Mouse (Mus musculus) embryonic facial prominence, embryonic 15.5 days (tissue): ENCODE results near the gene Arnt2. TPM values are rescaled to one million over a fixed set of nuclear protein-coding genes. Genes with fewer than 3 reads are reported as not detected.

Experiments
- ATAC-seq: fragments of 200-750 bp; cut with Nextera tagmentation; 2 replicates; pipeline ENCODE4 v1.8.0; 2017; ENCODE audit warnings: low read depth, moderate TSS enrichment; ENCODE audit not compliant: insufficient number of reproducible peaks, low FRiP score, low TSS enrichment
- H3K27ac ChIP-seq: fragments of 300-500 bp; sonication (generic); replicated peaks from 2 replicates; pipeline ENCODE4 v1.5.1; 2015; ENCODE audit warnings: mild to moderate bottlenecking, inconsistent platforms
- H3K27me3 ChIP-seq: fragments of 300-500 bp; sonication (generic); 2 replicates; pipeline ENCODE4 v1.6.1; 2015; ENCODE audit warnings: inconsistent platforms
- H3K36me3 ChIP-seq: fragments of 300-500 bp; sonication (generic); 2 replicates; pipeline ENCODE4 v1.6.1; 2015; ENCODE audit warnings: mild to moderate bottlenecking, inconsistent platforms
- H3K4me1 ChIP-seq: fragments of 300-500 bp; sonication (generic); 2 replicates; pipeline ENCODE4 v1.6.1; 2015; ENCODE audit warnings: inconsistent platforms
- H3K4me2 ChIP-seq: fragments of 300-500 bp; sonication (generic); replicated peaks from 2 replicates; pipeline ENCODE4 v1.6.1; 2015; ENCODE audit warnings: mild to moderate bottlenecking, inconsistent platforms
- H3K4me3 ChIP-seq: fragments of 300-500 bp; sonication (generic); replicated peaks from 2 replicates; pipeline ENCODE4 v1.5.1; 2015; ENCODE audit warnings: mild to moderate bottlenecking, inconsistent platforms
- H3K9ac ChIP-seq: fragments of 300-500 bp; sonication (generic); 2 replicates; pipeline ENCODE4 v1.6.1; 2015; ENCODE audit warnings: inconsistent platforms
- H3K9me3 ChIP-seq: fragments of 300-500 bp; sonication (generic); replicated peaks from 2 replicates; pipeline ENCODE4 v1.6.1; 2016; ENCODE audit warnings: inconsistent platforms
- WGBS: fragments of 180-500 bp; shearing (Covaris S2); methylation state at CpG from one replicate; pipeline ENCODE4 v1.1.7; 2015; 5-methylcytosine and 5-hydroxymethylcytosine counted together
- polyA plus RNA-seq: library from polyadenylated mRNA; unstranded; fragments of >200 nt; fragmentation: Nextera tagmentation; extraction: Ambion mirVana; gene quantifications from 2 replicates; pipeline ENCODE4 v1.2.1, GENCODE M21; 2015

The Arnt2 gene
- polyA plus RNA-seq, 1 experiment from 2014 or later = 6.5 TPM

- Histone ChIP-seq H3K27ac (no peak overlapping the region), H3K4me1 (no peaks in the 10 kb centered on the region), H3K9me3 (no peaks in the 10 kb centered on the region), H3K36me3 (no peaks in the 10 kb centered on the region), H3K9ac (no peak overlapping the region), H3K27me3 (no peaks in the 10 kb centered on the region), H3K4me3 (no peak overlapping the region), H3K4me2 (no peak overlapping the region)
- ATAC-seq = no peak
- WGBS = 57% methylated on average over 7 of the region's 7 CpGs
Measured at GRCm38 (mm10) chr7:84424670-84425385, 14.9 kb upstream of the Arnt2 start.

DNA sequence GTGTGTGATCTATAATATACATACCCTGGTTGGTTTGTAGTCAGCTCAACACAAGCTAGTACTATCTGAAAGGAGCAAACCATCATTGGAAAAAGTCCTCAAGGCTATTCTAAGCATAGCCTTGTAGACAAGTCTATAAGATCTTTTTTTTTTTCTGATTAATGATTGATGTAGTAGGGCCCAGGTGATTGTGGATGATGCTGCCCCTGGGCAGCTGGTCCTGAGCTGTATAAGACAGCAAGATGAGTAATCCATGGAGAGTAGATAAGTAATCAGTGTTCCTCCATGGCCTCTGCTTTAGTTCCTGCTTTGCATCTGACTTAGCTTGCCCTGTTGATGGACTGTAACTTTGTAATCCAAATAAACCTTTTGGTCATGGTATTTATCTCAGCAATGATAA is 11.8 kb upstream of the Arnt2 start:
- H3K4me2 ChIP-seq = no peak overlapping the region

GRCm38 (mm10) chr7:84421291-84421665 is 11.3 kb upstream of the Arnt2 start:
- Histone ChIP-seq H3K4me2 (no peak overlapping the region), H3K4me3 (no peak overlapping the region), H3K27ac (no peak overlapping the region), H3K4me1 (no peaks in the 10 kb centered on the region), H3K9me3 (no peaks in the 10 kb centered on the region), H3K9ac (no peak overlapping the region), H3K36me3 (no peaks in the 10 kb centered on the region), H3K27me3 (no peaks in the 10 kb centered on the region)
- ATAC-seq = no peak

More for the DNA sequence above, 11.8 kb upstream of the Arnt2 start:
- Histone ChIP-seq H3K9me3 (no peaks in the 10 kb centered on the region), H3K27ac (no peak overlapping the region), H3K27me3 (no peaks in the 10 kb centered on the region), H3K9ac (no peak overlapping the region), H3K36me3 (no peaks in the 10 kb centered on the region), H3K4me3 (no peak overlapping the region), H3K4me1 (no peaks in the 10 kb centered on the region)
- no peak for ATAC-seq

GRCm38 (mm10) chr7:84420581-84421290 is 10.8 kb upstream of the Arnt2 start:
- Histone ChIP-seq H3K36me3 (no peaks in the 10 kb centered on the region), H3K4me1 (no peaks in the 10 kb centered on the region), H3K4me3 (no peak overlapping the region), H3K4me2 (no peak overlapping the region), H3K27ac (no peak overlapping the region), H3K27me3 (no peaks in the 10 kb centered on the region), H3K9me3 (no peaks in the 10 kb centered on the region), H3K9ac (no peak overlapping the region)
- no peak for ATAC-seq
- 60% methylated on average over 3 of the region's 3 CpGs for WGBS

DNA sequence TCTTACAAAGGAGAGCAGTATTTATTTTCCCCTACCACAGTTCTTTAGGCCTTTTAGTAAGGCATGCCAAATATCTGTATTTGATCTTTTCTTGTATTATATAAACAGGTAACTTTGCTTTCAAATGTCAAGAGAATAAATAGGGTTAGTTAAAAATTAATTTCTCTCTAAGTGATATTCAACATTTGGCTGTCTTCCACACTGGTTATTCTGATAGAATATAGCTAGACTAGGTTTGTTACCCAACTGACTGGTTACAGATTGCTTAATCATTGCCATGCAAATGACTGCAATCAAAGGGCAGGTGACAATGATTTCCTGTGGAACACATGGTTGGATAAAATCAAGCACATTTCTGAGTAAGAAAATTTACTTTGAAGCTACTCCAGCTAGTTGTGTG is 7.5 kb upstream of the Arnt2 start:
- H3K36me3 ChIP-seq = no peaks in the 10 kb centered on the region
- ATAC-seq = no peak
- no peak overlapping the region for H3K4me3 ChIP-seq
- no peaks in the 10 kb centered on the region for H3K9me3 ChIP-seq
- no peak overlapping the region for H3K9ac ChIP-seq
- no peaks in the 10 kb centered on the region for H3K4me1 ChIP-seq
- H3K4me2 ChIP-seq = no peak overlapping the region
- no peaks in the 10 kb centered on the region for H3K27me3 ChIP-seq
- no peak overlapping the region for H3K27ac ChIP-seq

- Histone ChIP-seq H3K4me3 (no peak overlapping the region), H3K4me1 (peaks cover 14% of the 10 kb centered on the region; the same call in 1 of the 2 replicates), H3K9ac (no peak overlapping the region), H3K4me2 (no peak overlapping the region), H3K27me3 (no peaks in the 10 kb centered on the region), H3K36me3 (no peaks in the 10 kb centered on the region), H3K9me3 (no peaks in the 10 kb centered on the region), H3K27ac (no peak overlapping the region)
- 59% methylated on average over 8 of the region's 8 CpGs for WGBS
- no peak for ATAC-seq
Measured at GRCm38 (mm10) chr7:84412570-84412969, 2.6 kb upstream of the Arnt2 start.

DNA sequence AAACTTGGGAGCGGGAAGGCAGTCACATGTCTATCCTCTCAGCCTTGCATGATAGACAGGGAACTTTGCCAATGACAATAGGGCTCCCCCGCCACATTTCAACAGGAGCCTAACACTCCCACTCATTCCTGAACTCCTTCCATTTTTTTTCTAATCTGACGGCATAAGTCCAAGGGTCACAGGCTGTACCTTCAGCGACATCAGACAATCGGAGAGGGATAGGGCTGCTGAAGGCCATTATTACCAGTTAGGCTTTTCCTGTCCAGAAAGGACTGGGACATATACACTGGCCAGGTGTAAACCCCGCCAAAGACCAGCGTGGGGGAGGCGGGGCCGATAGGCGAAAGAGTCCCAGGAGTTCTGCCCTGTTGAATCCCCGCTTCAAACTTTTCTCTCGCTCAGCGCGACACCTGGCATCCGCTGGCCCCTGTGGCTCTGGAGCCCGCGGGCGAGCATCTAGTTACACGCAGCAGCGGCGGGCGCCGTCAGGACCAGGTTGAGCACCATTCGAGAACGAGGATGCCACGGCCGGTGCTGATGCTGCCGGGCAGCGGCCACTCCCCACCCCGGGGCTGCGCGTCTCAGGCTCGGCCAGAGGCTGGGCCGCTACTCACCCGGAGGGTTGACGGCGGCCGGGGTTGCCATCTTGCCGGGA is 608 bp downstream of the Arnt2 start:
- ATAC-seq = peak; percentile 77
- WGBS = 2% methylated on average over 38 of the region's 39 CpGs
- Histone ChIP-seq H3K4me2 (peak overlapping the region; percentile 75), H3K9me3 (no peaks in the 10 kb centered on the region), H3K36me3 (no peaks in the 10 kb centered on the region), H3K27ac (peak overlapping the region; percentile 31; the same call in 1 of the 2 replicates), H3K9ac (peak overlapping the region; percentile 66), H3K27me3 (no peaks in the 10 kb centered on the region), H3K4me1 (peaks cover 14% of the 10 kb centered on the region; the same call in 1 of the 2 replicates), H3K4me3 (peak overlapping the region; percentile 60)

GRCm38 (mm10) chr7:84408282-84408681 is 1.7 kb downstream of the Arnt2 start:
- H3K27me3 ChIP-seq = no peaks in the 10 kb centered on the region
- no peaks in the 10 kb centered on the region for H3K9me3 ChIP-seq
- peaks cover 14% of the 10 kb centered on the region; the same call in 1 of the 2 replicates for H3K4me1 ChIP-seq
- no peak overlapping the region for H3K9ac ChIP-seq
- ATAC-seq = no peak
- no peak overlapping the region for H3K27ac ChIP-seq
- H3K4me3 ChIP-seq = no peak overlapping the region
- WGBS = 66% methylated on average over 5 of the region's 5 CpGs
- H3K4me2 ChIP-seq = no peak overlapping the region
- H3K36me3 ChIP-seq = no peaks in the 10 kb centered on the region

GRCm38 (mm10) chr7:84403371-84403770 is 6.6 kb downstream of the Arnt2 start:
- WGBS = 63% methylated on average over 5 of the region's 5 CpGs
- Histone ChIP-seq H3K27ac (no peak overlapping the region), H3K36me3 (no peaks in the 10 kb centered on the region), H3K4me1 (no peaks in the 10 kb centered on the region), H3K9ac (no peak overlapping the region), H3K4me2 (no peak overlapping the region), H3K27me3 (no peaks in the 10 kb centered on the region), H3K4me3 (no peak overlapping the region), H3K9me3 (no peaks in the 10 kb centered on the region)
- ATAC-seq = no peak

GRCm38 (mm10) chr7:84401641-84402455 is 8.1 kb downstream of the Arnt2 start:
- no peak overlapping the region for H3K27ac ChIP-seq
- no peak for ATAC-seq
- H3K4me2 ChIP-seq = no peak overlapping the region
- WGBS = 44% methylated on average over 9 of the region's 9 CpGs
- H3K9me3 ChIP-seq = no peaks in the 10 kb centered on the region
- no peak overlapping the region for H3K9ac ChIP-seq
- no peaks in the 10 kb centered on the region for H3K27me3 ChIP-seq
- no peaks in the 10 kb centered on the region for H3K36me3 ChIP-seq
- no peak overlapping the region for H3K4me3 ChIP-seq
- 0 out of 2 replicates have a peak, but pooled peaks cover 6% of the 10 kb centered on the region for H3K4me1 ChIP-seq

DNA sequence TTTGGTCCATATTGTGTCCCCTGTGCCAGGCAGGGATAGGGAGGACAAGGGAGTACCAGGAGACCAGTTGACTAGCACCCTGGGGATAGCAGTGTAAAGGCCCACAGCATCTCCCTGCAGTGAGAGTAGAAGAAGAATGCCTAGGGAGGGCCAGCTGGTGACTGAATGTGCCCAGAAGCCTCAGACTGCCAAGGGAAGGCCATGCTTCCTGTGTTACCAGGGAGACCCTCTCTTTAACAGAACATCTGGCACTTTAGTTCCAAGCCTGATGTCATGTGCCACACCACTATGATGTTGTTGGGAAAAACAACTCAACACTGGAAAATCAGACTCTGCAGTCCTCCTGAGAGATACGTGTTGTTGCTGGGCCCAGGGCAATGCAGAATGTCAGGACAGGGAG is 12.7 kb downstream of the Arnt2 start:
- no peak for ATAC-seq

More for the DNA sequence above, 12.7 kb downstream of the Arnt2 start:
- WGBS = 22% methylated on average over 1 of the region's 1 CpGs
- Histone ChIP-seq H3K9me3 (no peaks in the 10 kb centered on the region), H3K4me3 (no peak overlapping the region), H3K4me2 (no peak overlapping the region), H3K27ac (no peak overlapping the region), H3K27me3 (no peaks in the 10 kb centered on the region), H3K9ac (no peak overlapping the region), H3K4me1 (0 out of 2 replicates have a peak, but pooled peaks cover 6% of the 10 kb centered on the region), H3K36me3 (no peaks in the 10 kb centered on the region)
